Mouse (Mus musculus): ENCODE results near the gene Cd151. TPM values are rescaled to one million over a fixed set of nuclear protein-coding genes. Genes with fewer than 3 reads are reported as not detected.

Cd151 gene
- 10 to 100 TPM; 46.7 to 50.6 TPM for total RNA-seq (2021)

- intact Hi-C loops (cut with DNase I): no loop called here
Measured at GRCm38 (mm10) chr7:141467230-141468030, at the start of gene Cd151. Gene Cd151 (plus strand): TSS chr7:141467392.

GRCm38 (mm10) chr7:141417731-141418681 is 49.2 kb upstream of the Cd151 start:
- DNase-seq: no peak
- intact Hi-C loops (cut with DNase I): no loop called here

More at GRCm38 (mm10) chr7:141467230-141468030, at the start of gene Cd151:
- peak; percentile 62 for DNase-seq

- intact Hi-C loops (cut with DNase I): no loop called here
- no peak for DNase-seq
Measured at GRCm38 (mm10) chr7:141418970-141419369, 48.2 kb upstream of the Cd151 start.

- intact Hi-C loops (cut with DNase I): no loop called here
Measured at GRCm38 (mm10) chr7:141420030-141420702, 47.0 kb upstream of the Cd151 start.

GRCm38 (mm10) chr7:141423811-141424210 is 43.4 kb upstream of the Cd151 start:
- intact Hi-C loops (cut with DNase I): no loop called here
- no peak for DNase-seq

More at GRCm38 (mm10) chr7:141420030-141420702, 47.0 kb upstream of the Cd151 start:
- DNase-seq: no peak

- intact Hi-C loops (cut with DNase I): no loop called here
- no peak for DNase-seq
Measured at GRCm38 (mm10) chr7:141426948-141427730, 40.1 kb upstream of the Cd151 start.

- intact Hi-C loops (cut with DNase I): no loop called here
- DNase-seq: no peak
Measured at GRCm38 (mm10) chr7:141428701-141429100, 38.5 kb upstream of the Cd151 start.

GRCm38 (mm10) chr7:141429310-141429709 is 37.9 kb upstream of the Cd151 start, which contains the start of gene Cend1:
Gene Cend1 (minus strand): TSS chr7:141429491.
- peak; percentile 65 for DNase-seq
- intact Hi-C loops (cut with DNase I): no loop called here

- intact Hi-C loops (cut with DNase I): no loop called here
- no peak for DNase-seq
Measured at GRCm38 (mm10) chr7:141429840-141430584, 37.2 kb upstream of the Cd151 start.

- DNase-seq: no peak
- intact Hi-C loops (cut with DNase I): no loop called here
Measured at GRCm38 (mm10) chr7:141430585-141431240, 36.5 kb upstream of the Cd151 start.

- intact Hi-C loops (cut with DNase I): no loop called here
- no peak for DNase-seq
Measured at GRCm38 (mm10) chr7:141431434-141432185, 35.6 kb upstream of the Cd151 start.

- DNase-seq: peak; percentile 66
- intact Hi-C loops (cut with DNase I): no loop called here
Measured at GRCm38 (mm10) chr7:141432186-141432611, 35.0 kb upstream of the Cd151 start.

GRCm38 (mm10) chr7:141432741-141433516 is 34.3 kb upstream of the Cd151 start:
- intact Hi-C loops (cut with DNase I): no loop called here
- peak; percentile 84 for DNase-seq

- peak; percentile 51 for DNase-seq
- intact Hi-C loops (cut with DNase I): no loop called here
Measured at GRCm38 (mm10) chr7:141433517-141434400, 33.4 kb upstream of the Cd151 start.

GRCm38 (mm10) chr7:141434464-141434863 is 32.7 kb upstream of the Cd151 start:
- peak; percentile 44 for DNase-seq
- intact Hi-C loops (cut with DNase I): no loop called here

Data from left cerebral cortex, postnatal 4 days (tissue).